ENCODE assay signal across 1 mouse cellular context in genomic region chr7:102101487-102101886, GRCm38 (mm10).
TF ChIP-seq lines count a peak whose summit lies in the region.

Gene Art1, plus strand, starts transcription at chr7:102101743.

TF ChIP-seq in CH12.LX, 34 proteins besides CTCF, POLR2A, EP300 and RAD21 (continued from another document):
- TF ChIP-seq SIN3A (IDR thresholded peaks at IDR 0.05; ENCODE audit: low read length) (no peak), ETS1 (conservative IDR thresholded peaks at IDR 0.05; ENCODE audit: low read depth, low read length) (no peak)
TF ChIP-seq in CH12.LX: peak in this region for 0.
